Mouse (Mus musculus) ES-CJ7 (cell line): ENCODE measurements around the gene Eepd1.

Source experiments
- DNase-seq: peaks from one replicate; pipeline ENCODE4 v3.0.0; 2011; ENCODE audit warnings: low read depth, low spot score

The Eepd1 gene

DNA sequence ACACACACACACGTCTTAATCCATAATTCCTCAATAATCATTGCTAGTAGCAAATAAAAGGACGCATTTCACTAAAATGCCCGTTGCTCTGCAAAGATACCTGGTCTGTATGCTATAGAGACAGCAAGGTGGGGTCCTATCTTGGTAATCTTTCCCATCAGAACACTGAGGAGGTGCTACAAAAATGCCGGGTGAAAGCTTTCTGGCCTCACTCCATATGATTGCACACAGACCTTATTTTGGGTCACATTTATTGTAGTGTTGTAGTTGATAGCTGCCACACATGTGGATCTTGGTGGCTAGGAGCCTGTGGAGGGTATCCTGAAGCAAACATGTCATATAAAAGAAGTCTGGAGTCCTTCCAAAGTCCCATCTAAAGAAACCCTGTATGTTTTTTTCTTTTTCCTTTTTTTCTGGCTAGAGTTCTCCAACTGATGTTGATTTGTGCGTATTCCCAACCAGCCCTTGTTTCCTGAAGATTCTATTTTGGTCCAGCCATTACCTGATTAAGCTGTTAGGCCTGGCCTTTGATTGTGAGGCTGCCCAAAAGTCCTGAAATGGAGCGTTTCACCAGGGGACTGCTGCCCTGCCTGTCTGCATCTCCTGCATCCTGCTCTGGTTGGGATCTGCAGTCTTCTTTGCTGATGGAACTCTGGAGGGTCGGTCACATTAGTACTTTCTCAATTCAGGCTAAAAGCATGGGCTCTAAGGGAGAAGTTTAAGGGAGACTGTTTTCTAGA is 8.0 kb downstream of the Eepd1 start:
- DNase-seq = no peak

DNA sequence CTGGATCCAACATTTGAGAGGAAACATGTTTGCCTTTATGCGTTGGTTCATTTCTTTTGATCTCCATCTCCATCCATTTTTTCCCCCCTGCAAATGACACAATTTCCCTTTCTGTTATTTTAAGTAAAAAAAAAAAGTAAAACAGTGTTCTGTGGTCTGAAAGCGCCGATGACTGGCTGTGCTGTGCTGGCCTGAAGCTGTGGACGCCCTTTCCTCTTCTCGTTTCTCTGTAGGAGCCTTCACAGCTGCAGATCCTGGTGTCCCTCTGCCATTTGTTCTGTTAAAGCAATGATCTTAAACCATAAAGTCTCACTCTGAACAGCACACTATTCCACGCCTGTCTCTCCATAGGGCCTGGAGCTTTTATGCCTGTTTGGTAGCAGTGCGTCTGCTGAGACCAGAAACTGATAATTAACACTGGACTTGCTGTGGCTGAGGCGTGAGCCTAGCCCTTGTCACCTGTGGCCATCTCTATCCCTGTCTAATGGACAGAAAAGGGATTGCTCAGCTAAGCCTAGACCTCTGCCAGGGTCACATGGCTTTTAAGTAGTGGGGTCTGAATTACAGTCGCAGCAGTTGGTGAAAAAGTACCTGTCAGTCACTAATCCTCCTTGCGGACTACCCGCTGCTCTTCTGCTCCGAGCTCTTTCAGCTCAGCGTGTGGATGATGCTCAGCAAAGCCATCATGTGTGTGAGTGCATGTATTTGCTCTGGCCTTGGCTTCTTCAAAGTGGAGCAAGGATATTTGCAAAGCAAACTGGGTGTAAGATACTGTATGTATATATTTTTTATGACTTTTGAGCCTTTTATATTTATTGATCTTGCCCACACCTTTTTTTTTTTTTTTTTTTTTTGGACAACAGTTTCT is 9.2 kb downstream of the Eepd1 start:
- no peak for DNase-seq

DNA sequence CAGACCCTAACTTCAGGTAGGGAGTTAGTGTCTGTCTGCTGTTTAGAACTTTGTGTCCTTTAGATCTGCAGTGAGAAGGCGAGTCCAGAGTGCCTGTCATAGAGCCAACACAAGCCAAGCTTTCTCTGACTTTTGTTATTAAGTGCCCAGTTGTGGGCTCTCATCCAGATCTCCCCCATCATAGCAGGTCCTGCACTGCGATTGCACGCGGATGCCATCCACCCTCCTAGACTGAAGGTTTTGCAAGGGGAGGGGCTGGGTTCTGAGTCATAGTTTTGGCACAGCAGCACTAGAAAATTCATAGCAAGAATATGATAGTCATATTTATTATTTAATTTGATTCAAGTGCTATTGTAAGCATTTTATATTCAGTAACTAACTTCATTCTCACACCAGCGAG is 12.6 kb downstream of the Eepd1 start:
- DNase-seq = no peak

DNA sequence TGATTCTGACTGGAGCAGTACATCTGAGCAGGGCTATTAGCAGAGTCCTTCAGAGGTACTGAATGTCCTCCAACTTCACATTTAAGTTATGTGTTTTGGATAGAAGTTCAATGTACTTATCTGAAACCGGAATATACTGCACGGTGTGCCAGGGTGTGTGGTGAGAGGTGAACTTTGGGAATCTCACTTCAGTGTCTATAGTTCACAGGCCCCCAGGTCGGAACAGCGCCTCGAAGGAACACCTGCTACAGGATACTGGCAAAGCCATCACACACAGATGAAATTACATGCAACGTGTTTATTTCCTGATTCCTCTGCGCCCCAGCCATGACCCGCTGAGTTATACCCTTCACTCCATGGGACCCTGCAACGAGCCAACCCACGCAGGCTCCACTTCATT is 14.3 kb downstream of the Eepd1 start:
- no peak for DNase-seq

DNA sequence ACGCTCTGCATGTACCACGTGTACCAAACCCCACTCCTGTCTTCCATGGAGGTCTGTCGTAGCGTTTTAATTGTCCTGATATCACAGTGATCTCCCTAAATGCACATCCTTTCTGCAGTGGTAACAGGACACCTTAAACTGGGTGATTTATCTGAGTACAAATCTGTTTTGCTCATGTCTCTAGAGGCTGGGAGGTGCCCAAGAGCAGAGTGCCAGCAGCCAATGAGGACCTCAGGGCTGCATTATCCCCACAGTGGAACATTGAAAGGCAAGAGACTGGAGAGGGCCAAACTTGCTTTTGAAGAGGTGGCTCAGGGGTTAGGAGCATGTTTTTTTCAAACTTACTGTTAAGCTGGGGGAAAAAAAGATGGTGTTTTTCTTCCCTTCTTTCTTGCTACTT is 14.8 kb downstream of the Eepd1 start:
- no peak for DNase-seq

DNA sequence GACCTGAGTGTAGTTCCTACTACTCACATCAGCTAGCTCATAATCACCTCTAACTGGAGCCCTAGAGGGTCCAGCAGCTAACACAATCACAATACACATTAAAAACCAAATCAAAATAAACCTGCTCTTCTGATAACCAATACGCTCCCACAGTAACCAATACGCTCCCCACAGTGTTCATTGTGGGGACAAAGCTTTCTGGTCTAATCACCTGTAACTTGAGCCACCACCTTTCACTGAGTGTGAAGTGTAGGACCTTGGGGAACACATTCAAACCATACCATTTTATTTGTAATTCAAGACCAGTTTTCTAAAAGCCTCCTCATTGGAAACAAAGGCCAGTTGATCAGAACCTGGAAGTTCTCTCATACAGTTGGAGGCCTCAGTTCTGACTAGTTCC is 15.4 kb downstream of the Eepd1 start:
- DNase-seq = no peak

DNA sequence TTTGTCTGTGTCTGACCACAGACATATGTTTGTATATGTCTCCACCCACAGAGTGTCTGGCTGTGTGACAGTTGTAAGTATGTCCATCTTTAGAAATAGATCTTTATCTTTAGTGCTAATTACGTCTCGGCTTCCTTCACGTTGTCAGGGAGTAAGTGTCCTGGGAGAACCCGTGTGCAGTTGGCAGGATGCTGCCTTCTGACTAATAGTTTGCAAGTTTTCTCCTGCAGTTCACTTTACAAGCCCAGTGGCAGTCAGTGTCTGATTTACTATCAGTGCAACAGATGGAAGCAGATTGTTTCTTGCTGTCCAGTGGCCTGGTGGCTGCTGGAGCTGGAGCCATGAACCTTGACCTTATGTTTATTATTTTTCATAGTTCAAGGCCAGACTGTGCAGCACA is 17.4 kb downstream of the Eepd1 start:
- no peak for DNase-seq

DNA sequence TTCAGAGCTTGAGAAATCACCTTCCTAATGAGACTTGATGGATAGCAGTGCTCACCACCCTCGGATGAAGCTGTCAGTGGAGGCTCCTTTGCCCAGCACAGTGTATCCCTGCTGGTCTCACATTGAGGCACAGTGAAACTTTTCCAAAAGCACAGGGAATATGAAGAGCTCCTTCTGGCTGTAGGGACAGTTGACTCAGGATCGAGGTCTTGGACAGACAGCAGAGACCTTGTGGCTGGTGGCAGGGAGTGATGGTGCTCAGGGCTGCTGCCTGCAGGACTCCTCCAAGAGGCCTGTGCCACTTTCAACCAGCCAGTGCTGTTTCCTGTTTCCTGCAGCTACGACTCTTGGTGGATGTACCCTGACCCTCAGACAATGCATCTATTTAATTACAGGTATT is 18.0 kb downstream of the Eepd1 start:
- DNase-seq = no peak

DNA sequence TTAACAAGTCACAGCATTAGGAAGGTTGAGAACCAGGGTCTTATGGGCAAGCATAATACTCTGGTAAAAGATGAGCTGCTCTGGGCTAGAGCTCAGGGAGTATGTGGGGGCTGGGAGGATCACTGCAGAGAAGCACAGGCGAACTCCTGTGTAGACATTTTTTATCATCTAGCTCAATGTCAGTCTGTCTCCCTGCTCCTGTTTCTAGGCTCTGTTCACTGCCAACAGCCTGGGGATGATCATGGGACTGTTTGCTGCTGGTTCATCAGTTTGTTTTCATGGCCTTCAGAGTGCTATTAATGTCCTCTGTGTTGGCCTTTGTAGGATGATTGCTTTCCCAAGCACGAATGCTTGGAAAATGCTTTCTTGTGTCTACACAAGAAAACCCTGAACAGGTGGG is 18.7 kb downstream of the Eepd1 start:
- no peak for DNase-seq

DNA sequence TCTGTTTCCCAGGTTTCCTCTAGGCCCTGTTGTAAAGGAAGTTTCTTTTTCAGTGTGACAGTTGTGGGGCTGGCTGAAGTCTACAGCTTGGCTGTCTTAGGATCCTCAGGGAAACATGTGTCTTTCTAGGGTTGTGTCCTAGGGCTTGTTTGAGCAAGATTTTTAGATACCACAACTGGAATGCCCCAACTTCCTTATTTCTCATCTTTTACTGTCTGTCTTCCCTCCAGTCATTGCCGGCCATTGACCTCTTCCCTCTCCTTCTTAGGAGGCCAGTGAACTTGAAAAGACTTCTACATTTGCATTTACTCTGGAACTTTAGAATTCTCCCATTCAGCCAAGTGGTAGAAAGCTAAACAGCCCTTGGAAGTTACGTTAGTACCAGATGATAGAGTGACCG is 27.5 kb downstream of the Eepd1 start:
- no peak for DNase-seq

DNA sequence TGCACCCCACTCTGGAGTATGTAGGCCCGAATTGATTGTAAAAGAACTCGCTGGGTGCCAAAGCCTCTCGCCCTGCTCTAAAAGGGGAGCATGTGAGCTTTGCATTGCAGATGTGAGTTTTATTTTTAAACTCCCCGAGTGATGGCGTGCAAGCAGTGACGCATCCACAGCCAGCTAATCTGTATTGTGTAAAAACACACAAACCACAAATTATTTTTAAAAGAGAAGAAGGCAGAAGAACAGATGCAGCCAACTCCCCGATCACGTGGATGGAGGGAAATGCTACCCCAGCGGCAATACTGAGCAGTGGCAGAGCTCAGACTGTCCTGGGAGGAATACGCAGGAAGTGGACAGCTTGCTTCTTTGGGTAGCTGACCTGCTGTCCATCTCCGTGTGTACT is 29.2 kb downstream of the Eepd1 start:
- no peak for DNase-seq

DNA sequence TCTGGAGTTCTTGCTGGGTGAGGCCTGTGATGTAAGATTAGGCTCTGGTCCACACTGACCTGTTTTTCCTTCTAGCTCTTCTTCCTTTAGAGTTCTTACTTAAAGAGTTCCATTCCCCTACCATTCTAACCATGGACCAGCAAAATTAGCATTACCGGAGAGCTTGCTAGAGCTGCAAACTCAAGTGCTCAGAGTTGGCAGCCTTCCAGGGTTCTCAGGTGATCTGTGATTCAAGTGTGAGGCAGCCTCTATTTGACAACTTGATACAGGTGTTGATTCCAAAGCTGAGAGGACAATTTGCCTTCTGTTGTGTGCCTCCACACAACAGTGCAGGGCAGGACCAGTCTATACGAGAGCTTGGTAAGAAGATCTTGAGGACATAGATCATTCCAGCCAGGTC is 31.7 kb downstream of the Eepd1 start:
- DNase-seq = no peak

DNA sequence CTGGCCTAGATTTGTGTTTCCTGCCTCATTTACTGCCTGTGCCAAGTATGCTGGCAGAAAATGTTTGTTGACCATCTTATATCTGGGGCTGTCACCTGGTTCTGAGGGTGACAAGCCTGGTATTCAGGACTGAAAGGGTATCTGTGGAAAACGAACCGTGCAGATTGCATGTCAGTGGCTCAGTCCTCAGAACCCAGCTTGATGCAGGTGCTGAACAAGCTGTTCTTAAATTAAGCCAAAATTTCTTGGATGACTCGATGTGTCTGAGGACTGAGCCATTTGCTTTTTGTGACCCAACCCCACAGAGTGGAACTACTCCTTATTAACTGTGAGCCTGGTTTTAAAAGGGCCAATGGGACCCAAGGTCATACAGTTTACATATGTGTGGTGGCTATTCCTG is 32.2 kb downstream of the Eepd1 start:
- DNase-seq = no peak

DNA sequence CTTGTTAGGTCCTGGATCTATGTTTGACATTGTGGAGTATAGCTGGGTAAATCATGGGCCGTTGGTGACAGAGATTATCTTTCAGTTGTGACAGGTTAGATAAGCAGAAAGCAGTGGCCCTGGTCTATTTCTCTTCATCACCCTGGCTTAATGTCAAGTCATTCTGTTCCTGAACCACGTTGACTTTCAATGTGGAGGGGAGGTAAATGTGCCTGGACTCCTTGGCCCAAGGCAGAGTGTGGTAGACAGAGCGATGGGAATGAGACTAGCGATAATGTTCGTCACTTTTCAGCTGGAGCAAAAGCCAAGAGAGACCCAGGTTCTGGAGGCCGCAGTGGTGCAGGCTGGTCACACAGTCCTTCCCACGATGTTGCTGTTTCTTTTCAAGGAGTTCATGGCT is 35.3 kb downstream of the Eepd1 start:
- no peak for DNase-seq

DNA sequence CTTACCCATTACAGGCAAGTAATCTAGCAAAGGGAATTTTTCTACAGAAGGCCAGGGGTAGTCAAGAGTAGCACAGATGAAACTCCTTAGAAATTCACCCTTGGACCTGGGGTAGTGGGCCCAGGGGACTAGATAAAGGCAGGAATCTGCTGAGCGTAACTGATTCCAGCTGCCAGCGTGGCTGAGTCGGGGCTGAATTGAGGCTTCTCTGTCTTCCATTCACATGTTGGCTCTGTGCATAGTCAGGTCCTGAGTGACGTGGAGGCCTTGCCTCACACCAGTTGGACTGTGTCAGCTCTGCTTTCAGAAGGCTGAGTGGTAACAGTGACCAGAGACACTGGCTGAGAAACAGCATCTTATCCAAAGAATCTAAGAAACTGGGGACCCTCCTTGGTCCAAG is 36.6 kb downstream of the Eepd1 start:
- DNase-seq = no peak

DNA sequence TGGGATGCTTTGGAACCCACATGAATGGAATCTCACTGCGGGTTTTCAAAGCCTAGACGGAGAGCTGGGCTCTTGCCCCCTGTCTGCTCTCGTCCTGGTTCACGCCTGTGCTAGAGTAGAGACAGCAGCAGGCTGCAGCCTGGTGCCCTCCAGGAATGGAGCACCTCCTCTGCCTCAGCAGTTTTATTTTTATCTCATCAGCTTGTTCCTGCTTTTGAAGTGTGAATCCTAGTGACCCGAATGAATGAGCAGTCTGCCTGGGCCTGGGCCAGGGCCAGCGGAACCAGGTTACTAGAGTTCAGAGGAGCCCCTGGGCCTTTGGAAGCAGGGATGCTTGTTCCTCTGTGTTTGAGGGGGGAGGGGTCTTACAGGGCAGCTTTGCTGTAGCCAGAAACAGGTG is 37.8 kb downstream of the Eepd1 start:
- no peak for DNase-seq

DNA sequence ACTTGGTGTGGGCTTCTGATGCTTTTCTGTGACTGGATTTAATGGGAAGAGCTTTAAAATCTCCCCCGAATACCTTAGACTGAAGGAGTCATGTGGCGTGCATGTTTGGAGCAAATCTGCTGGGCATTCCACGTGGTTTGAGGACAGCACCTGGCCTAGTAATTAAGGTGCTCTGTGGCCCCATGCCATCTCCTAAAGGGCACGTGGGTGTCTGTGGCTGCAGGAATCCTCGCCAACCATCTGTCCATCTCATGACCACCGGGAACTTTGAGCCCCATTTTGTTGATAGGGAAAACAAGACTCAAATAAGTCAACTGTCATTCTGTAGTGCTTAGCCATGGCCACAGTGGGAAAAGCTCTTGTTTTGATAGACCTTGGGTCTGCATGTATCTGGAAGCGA is 39.5 kb downstream of the Eepd1 start:
- no peak for DNase-seq

DNA sequence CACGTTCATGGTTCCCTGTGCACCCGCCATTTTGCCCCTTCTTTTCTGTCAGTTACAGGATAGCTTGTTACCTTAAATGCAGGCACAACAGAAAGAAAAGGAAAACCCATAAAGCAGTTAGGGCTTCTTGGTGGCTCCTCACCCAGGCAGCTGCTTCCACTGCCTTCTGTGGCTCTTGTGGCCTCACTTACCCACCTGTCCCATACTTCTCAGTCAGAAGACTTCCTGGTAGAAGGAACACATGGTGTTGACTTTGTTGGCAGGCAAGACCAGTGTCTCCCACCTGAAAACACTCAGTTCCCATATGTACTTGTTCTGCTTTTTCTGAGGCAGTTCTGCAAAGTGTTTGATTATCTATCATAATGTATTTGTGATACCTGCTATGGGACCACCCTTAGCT is 40.5 kb downstream of the Eepd1 start:
- DNase-seq = no peak

DNA sequence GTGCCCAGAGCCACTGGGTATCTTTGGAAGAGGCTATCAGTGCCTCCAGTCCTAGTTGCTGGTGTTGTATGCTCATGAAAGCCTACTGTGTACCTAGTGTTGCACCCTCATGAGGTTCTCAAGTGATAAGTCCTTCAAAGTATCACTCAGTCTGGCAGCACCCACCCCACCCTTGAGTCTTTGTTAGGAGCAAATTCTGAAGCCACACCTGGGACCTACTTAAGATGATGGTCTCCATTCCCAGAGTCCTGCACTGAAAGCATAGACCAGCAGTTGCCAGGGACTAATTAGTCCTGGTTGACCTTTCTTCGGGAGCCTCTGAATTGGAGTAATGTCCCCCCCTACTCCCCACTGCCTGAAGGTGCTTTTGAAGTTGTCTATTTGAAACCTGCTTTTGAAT is 45.2 kb downstream of the Eepd1 start:
- no peak for DNase-seq

DNA sequence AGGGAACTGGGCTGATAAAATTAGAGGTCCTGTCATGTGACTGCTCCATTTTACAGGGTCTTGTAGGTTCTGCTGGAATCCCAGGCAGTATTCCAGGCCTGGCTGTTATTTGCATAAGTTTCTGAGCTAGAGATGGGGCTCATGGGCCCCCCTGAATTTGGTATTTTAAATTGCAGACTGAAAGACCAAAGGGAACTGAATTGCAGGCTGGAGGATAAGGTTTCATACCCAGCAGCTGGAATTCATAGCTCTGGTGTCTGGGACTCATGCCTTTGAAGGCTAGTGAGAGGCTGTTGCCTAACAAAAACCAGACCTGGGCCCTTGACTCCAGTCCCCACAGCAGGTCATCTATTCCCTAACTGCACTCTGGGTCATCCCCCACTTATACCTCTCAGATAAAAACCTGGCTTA is 45.6 kb downstream of the Eepd1 start:
- no peak for DNase-seq

DNA sequence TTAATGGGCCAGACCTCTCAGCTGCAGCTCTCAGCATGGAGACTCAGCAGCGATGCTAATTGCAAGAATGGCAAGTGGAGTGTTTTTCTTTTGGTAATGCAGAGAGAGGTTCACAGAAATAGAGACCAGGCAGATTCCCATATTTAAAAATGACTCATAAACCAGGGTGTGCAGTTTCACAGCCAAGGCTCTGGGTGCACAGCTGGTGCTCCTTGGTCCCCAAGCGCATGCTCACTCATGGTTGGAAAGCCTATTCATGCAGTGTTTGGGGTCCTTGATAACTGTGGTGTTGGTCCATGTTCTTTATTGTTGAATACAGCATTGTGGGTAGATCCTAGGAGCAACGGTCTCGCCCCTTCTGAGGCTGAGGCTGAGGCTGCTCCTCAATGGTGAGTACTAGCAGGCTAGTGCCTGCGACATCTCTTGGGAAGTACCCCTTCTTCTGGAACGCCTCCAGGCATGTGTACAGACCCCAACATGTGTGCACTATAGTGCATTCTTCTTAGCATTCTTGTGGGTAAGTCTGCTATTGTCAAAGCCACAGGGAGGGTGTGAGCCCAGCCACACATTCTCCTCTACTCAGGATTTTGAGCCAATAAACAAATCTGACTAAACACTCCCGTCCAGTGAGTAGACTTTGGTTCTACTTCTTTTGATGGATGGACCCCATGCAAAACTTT is 46.2 kb downstream of the Eepd1 start:
- no peak for DNase-seq

DNA sequence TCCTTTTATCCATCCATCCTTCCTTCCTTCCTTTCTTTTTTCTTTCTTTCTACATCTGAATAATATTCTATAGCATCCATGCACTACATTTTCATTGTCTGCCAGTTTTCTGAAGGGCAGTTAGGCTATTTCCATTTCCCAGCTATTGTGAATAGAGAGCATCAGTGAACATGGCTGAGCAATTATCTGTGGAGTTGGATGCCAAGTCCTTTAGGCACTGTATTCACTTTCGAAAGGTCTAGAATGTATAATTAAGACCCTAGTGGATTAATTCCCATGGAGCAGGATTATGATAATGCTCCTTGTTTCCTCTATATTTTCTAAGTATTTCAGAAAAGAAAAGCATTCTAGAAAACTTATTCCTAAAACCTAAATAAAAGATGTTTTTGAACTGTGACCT is 50.3 kb downstream of the Eepd1 start:
- no peak for DNase-seq

DNA sequence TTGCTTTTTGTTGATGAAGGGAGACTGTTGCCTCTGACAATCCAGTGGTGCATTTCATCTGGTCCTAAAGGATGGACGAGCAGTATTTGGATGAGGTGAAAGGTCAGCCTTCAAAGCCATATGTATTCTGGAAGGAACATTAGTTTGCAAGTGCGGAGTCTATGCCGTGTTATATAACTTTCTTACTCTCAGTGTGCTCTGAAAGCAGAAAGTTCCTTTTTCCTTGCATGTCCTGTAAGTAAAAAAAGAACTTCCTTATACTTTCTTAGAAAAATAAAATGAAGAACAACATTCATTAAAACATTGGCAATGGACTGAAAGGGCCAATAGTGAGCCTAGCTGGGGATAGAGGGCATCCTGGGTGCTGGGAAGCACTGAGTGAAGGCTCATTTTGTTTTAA is 50.8 kb downstream of the Eepd1 start:
- DNase-seq = no peak
